Mouse (Mus musculus) forebrain, embryonic 11.5 days (tissue): Measurements from ENCODE around the gene Sptssa. TPM values are rescaled to one million over a fixed set of nuclear protein-coding genes. Genes with fewer than 3 reads are reported as not detected.

Experiments used
- ATAC-seq: fragments of 200-750 bp; cut with Nextera tagmentation; replicated peaks from 2 replicates; pipeline ENCODE4 v1.8.0; 2017; ENCODE audit warnings: moderate TSS enrichment; ENCODE audit not compliant: low FRiP score
- DNase-seq: peaks from one replicate; pipeline ENCODE4 v3.0.0-alpha.2; 2017; ENCODE audit warnings: low spot score
- H3K27ac ChIP-seq: fragments of 300-500 bp; sonication (generic); 2 replicates; pipeline ENCODE4 v1.5.1; 2014; ENCODE audit warnings: low read depth, low read length
- H3K27me3 ChIP-seq: fragments of 300-500 bp; sonication (generic); 2 replicates; pipeline ENCODE4 v1.6.1; 2014; ENCODE audit warnings: mild to moderate bottlenecking, low read length, mixed read lengths; ENCODE audit not compliant: control insufficient read depth, insufficient read depth
- H3K36me3 ChIP-seq: fragments of 300-500 bp; sonication (generic); 2 replicates; pipeline ENCODE4 v1.6.1; 2014; ENCODE audit warnings: mild to moderate bottlenecking, low read length, moderate library complexity, mixed read lengths; ENCODE audit not compliant: control insufficient read depth, insufficient read depth
- H3K4me1 ChIP-seq: fragments of 300-500 bp; sonication (generic); replicated peaks from 2 replicates; pipeline ENCODE4 v1.6.1; 2014; ENCODE audit warnings: low read length, mixed read lengths; ENCODE audit not compliant: control insufficient read depth, insufficient read depth
- H3K4me2 ChIP-seq: fragments of 300-500 bp; sonication (generic); 2 replicates; pipeline ENCODE4 v1.6.1; 2014; ENCODE audit warnings: low read depth, mild to moderate bottlenecking, low read length, moderate library complexity, mixed read lengths; ENCODE audit not compliant: severe bottlenecking
- H3K4me3 ChIP-seq: fragments of 300-500 bp; sonication (generic); 2 replicates; pipeline ENCODE4 v1.5.1; 2014; ENCODE audit warnings: low read depth, low read length
- H3K9ac ChIP-seq: fragments of 300-500 bp; sonication (generic); 2 replicates; pipeline ENCODE4 v1.6.1; 2014; ENCODE audit warnings: low read length
- H3K9me3 ChIP-seq: fragments of 300-500 bp; sonication (generic); 2 replicates; pipeline ENCODE4 v1.6.1; 2016; ENCODE audit warnings: low read length, mixed read lengths; ENCODE audit not compliant: control insufficient read depth
- WGBS: fragments of 180-500 bp; shearing (Covaris S2); extraction: QIAGEN DNeasy Blood & Tissue Kit; methylation state at CpG from one replicate; pipeline ENCODE4 v1.1.7; 2014; 5-methylcytosine and 5-hydroxymethylcytosine counted together
- polyA plus RNA-seq: library from polyadenylated mRNA; unstranded; fragments of >200 nt; fragmentation: Nextera tagmentation; extraction: Ambion mirVana; gene quantifications from 2 replicates; pipeline ENCODE4 v1.2.1, GENCODE M21; 2014

The Sptssa gene
- polyA plus RNA-seq, 1 experiment from 2014 or later: 179 TPM

DNA sequence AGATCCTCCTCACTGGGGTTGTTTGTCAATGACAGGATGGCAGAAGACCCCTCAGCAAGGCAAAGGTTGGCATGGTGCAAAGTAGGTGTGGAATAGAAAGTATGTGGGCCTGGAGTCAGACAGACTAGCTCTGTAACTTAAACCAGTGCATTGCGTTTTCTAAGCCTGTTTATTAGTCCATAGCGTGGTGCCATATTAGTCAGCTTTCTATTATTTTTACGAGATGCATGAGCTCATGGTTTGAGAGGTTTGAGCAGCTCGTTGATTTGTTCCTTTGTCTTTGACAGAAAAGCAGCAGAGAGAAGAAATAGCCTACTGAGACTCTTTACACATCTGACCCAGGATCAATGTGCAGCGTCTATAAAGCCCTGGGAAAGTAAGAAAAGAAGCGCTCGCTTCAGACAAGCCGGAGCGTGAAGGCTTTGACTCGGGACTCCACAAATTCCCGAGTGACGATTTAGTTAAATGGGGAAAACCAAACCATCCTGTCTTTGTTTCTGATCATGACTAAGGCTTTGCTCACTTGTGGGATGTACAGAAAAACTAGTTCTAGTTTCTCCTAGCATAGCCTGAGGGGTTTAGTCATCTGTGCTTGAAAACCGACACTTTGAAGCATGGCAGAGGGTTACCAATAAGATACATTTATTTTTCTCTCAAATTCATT lies 36.2 kb downstream of the Sptssa start:
- Histone ChIP-seq H3K9ac (no peak overlapping the region), H3K9me3 (no peaks in the 10 kb centered on the region), H3K36me3 (no peaks in the 10 kb centered on the region), H3K4me1 (no peaks in the 10 kb centered on the region), H3K4me2 (no peak overlapping the region), H3K27me3 (no peaks in the 10 kb centered on the region), H3K4me3 (no peak overlapping the region), H3K27ac (no peak overlapping the region)
- no peak for DNase-seq
- ATAC-seq: no peak
- 60% methylated on average over 13 of the region's 13 CpGs for WGBS

DNA sequence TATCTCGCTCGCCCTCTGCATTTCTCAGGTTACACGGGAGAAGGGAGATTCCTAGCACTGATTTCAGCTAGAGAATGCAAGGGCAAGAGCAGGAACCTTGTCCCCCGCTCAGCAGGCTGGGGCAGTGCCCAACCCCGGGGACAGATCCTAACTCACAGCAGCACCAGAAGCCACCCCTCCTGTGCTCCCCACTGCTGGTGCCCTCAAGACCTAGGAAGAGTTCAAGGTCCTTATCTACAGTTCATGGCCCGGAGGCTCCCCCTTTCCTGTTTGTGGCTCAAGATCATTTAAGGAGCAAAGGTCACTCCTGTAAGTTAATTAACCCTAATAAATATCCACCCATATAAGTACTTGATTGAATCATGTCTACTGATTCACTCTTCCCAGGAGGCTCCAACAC lies 47.4 kb downstream of the Sptssa start:
- 83% methylated on average over 6 of the region's 6 CpGs for WGBS
- H3K4me3 ChIP-seq: no peak overlapping the region
- DNase-seq: no peak

DNA sequence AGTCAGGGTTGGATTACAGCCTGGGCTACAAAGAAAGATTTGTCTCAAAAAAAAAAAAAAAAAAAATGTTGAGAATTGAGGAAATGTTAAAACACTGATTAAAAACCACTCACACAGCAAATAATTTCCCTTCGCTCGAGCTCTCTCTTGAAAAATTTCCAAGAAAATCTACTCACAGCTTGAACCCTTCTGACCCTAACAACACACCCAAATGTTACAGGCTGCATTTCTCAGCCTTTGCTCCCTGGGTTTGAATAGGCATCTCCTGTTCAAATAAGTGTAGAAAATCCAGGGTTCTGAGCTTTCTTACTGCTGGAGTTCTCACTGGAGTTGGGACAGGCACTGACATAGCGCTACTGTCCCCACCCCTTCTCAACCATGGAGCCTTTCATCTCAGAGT lies 51.2 kb downstream of the Sptssa start:
- DNase-seq (no peak), ATAC-seq (no peak)
- no peak overlapping the region for H3K9ac ChIP-seq
- no peaks in the 10 kb centered on the region for H3K4me1 ChIP-seq
- WGBS: 81% methylated on average over 3 of the region's 3 CpGs
- H3K36me3 ChIP-seq: no peaks in the 10 kb centered on the region
- H3K27me3 ChIP-seq: no peaks in the 10 kb centered on the region
- no peaks in the 10 kb centered on the region for H3K9me3 ChIP-seq
- no peak overlapping the region for H3K27ac ChIP-seq
- no peak overlapping the region for H3K4me2 ChIP-seq
- no peak overlapping the region for H3K4me3 ChIP-seq

More for the DNA sequence above, 47.4 kb downstream of the Sptssa start:
- ATAC-seq: no peak
- Histone ChIP-seq H3K9me3 (no peaks in the 10 kb centered on the region), H3K9ac (no peak overlapping the region), H3K27ac (no peak overlapping the region), H3K4me2 (no peak overlapping the region), H3K27me3 (no peaks in the 10 kb centered on the region), H3K4me1 (no peaks in the 10 kb centered on the region), H3K36me3 (no peaks in the 10 kb centered on the region)

DNA sequence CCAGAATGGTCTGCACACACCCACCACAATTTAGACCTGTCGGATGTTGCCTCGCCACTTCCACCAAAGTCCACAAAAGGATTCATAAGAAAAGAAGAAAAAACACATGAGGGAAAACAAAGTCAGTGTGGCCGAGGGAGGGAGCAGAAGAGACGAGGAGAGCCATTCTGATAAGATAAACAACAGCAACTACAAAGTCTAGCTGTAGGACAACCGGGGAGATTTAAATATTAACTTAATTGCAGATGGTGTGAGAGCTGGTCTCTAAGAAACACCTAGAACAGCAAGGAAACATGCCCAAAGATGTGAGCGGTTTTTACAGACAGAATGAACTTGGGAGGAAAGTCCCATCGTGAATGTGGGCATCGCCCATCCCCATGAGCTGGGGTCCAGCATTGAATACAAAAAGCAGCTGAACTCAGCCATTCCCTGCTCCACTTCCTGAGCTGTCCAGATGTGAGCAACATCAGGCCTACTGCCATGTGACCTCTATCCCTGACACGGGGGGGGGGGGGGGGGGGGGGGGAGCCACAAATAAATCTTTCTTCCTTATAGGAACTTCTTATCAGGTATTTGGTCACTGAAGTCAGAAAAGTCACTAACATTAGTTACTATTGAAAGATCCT lies 52.7 kb downstream of the Sptssa start:
- 85% methylated on average over 9 of the region's 9 CpGs for WGBS
- no peaks in the 10 kb centered on the region for H3K4me1 ChIP-seq
- no peak for ATAC-seq

DNA sequence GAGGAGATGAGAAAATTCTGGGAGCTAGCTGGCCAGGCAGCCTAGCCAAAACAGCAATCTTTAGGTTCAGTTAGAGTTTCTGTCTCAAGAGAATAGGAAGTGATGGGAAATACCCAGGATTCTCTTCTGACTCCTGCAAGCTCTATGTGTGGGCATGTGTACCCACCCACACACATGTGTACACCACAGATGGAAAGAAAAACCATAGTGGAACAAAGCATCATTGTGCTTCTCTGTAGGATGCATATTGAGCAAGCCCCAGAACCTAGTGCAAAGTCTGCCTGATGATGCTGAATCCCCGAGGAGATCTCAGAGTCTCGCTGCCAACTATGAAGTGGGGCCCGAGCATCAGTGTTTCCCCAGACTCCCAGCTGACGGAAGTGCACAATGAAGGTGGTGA lies 55.9 kb downstream of the Sptssa start:
- 87% methylated on average over 4 of the region's 4 CpGs for WGBS
- Histone ChIP-seq H3K27me3 (no peaks in the 10 kb centered on the region), H3K36me3 (no peaks in the 10 kb centered on the region), H3K4me3 (no peak overlapping the region), H3K9ac (no peak overlapping the region), H3K9me3 (no peaks in the 10 kb centered on the region), H3K4me2 (no peak overlapping the region), H3K4me1 (no peaks in the 10 kb centered on the region), H3K27ac (no peak overlapping the region)
- ATAC-seq: no peak
- DNase-seq: no peak

More for the DNA sequence above, 52.7 kb downstream of the Sptssa start:
- Histone ChIP-seq H3K27me3 (no peaks in the 10 kb centered on the region), H3K4me3 (no peak overlapping the region), H3K36me3 (no peaks in the 10 kb centered on the region), H3K4me2 (no peak overlapping the region), H3K9me3 (no peaks in the 10 kb centered on the region), H3K27ac (no peak overlapping the region), H3K9ac (no peak overlapping the region)
- no peak for DNase-seq

DNA sequence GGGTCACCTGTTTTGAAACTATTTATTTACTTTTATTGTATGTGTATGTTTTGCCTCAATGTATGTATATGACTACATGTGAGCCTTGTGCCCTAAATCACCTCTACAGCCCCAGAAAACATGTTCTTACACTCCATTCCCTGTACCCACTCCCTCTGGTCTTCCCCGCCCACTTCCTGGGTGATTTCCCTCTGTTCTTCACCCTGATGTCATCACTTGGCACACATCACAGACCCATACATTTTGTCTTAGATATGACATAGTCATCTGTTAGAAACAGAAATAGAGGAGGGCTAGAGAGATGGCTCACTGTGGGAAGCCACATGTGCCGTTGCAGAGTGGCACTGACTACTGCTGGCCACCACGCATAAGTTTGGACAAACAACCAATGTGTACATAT lies 58.0 kb downstream of the Sptssa start:
- Histone ChIP-seq H3K4me1 (no peaks in the 10 kb centered on the region), H3K4me2 (no peak overlapping the region), H3K4me3 (no peak overlapping the region), H3K9me3 (no peaks in the 10 kb centered on the region), H3K9ac (no peak overlapping the region), H3K36me3 (no peaks in the 10 kb centered on the region), H3K27me3 (no peaks in the 10 kb centered on the region), H3K27ac (no peak overlapping the region)
- ATAC-seq (no peak), DNase-seq (no peak)
- 90% methylated on average over 3 of the region's 3 CpGs for WGBS

DNA sequence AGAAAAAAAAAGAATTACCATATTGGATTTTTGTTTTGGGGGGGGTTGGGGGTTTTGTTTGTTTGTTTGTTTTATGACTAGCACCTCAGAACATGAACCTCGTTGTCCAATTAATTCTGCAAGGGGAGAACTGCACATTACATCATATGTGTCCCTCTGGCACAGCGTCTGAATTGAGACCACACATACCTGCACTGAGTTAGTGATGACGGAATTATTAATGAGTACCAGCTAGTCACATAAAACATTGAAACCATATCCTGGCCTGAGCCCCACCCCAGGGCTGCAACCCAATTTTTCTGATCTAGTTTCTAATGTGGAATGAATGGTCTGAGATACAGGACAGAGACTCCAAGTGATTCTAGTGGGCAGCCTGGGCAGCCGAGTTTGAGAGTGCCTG lies 59.7 kb downstream of the Sptssa start:
- DNase-seq (no peak), ATAC-seq (no peak)
- no peaks in the 10 kb centered on the region for H3K9me3 ChIP-seq
- H3K36me3 ChIP-seq: no peaks in the 10 kb centered on the region
- H3K27me3 ChIP-seq: no peaks in the 10 kb centered on the region
- H3K9ac ChIP-seq: no peak overlapping the region
- WGBS: 84% methylated on average over 4 of the region's 4 CpGs
- no peak overlapping the region for H3K4me2 ChIP-seq
- H3K4me1 ChIP-seq: no peaks in the 10 kb centered on the region
- H3K27ac ChIP-seq: no peak overlapping the region
- no peak overlapping the region for H3K4me3 ChIP-seq
